Mouse (Mus musculus) stomach, postnatal 0 days (tissue): Measurements from ENCODE around the gene Fam192a. TPM values are rescaled to one million over a fixed set of nuclear protein-coding genes. Genes with fewer than 3 reads are reported as not detected.
A peak's percentile ranks its signal among the peaks of the same experiment; 100 is the strongest.

Experiments used
- ATAC-seq: fragments of 200-750 bp; cut with Nextera tagmentation; 2 replicates; pipeline ENCODE4 v1.8.0; 2017; ENCODE audit not compliant: low FRiP score, low TSS enrichment
- DNase-seq: peaks from one replicate; pipeline ENCODE4 v3.0.0-alpha.2; 2016; ENCODE audit warnings: low spot score
- H3K27ac ChIP-seq: fragments of 300-500 bp; sonication (generic); replicated peaks from 2 replicates; pipeline ENCODE4 v1.5.1; 2014; ENCODE audit warnings: mild to moderate bottlenecking, control low read depth
- H3K27me3 ChIP-seq: fragments of 300-500 bp; sonication (generic); 2 replicates; pipeline ENCODE4 v1.6.1; 2014; ENCODE audit warnings: low read length; ENCODE audit not compliant: control insufficient read depth, insufficient read depth
- H3K36me3 ChIP-seq: fragments of 300-500 bp; sonication (generic); 2 replicates; pipeline ENCODE4 v1.6.1; 2014; ENCODE audit warnings: low read length, mixed read lengths; ENCODE audit not compliant: control insufficient read depth, insufficient read depth
- H3K4me1 ChIP-seq: fragments of 300-500 bp; sonication (generic); replicated peaks from 2 replicates; pipeline ENCODE4 v1.6.1; 2014; ENCODE audit warnings: antibody characterized with exemption; ENCODE audit not compliant: control insufficient read depth, insufficient read depth
- H3K4me2 ChIP-seq: fragments of 300-500 bp; sonication (generic); replicated peaks from 2 replicates; pipeline ENCODE4 v1.6.1; 2014; ENCODE audit warnings: low read depth, mild to moderate bottlenecking, control low read depth, moderate library complexity
- H3K4me3 ChIP-seq: fragments of 300-500 bp; sonication (generic); 2 replicates; pipeline ENCODE4 v1.5.1; 2014; ENCODE audit warnings: low read depth, low read length, control low read depth
- H3K9ac ChIP-seq: fragments of 300-500 bp; sonication (generic); 2 replicates; pipeline ENCODE4 v1.6.1; 2014; ENCODE audit warnings: mild to moderate bottlenecking, low read length, control low read depth, mixed read lengths
- H3K9me3 ChIP-seq: fragments of 300-500 bp; sonication (generic); 2 replicates; pipeline ENCODE4 v1.6.1; 2016; ENCODE audit warnings: low read length; ENCODE audit not compliant: control insufficient read depth
- CTCF ChIP-seq: IDR thresholded peaks from 2 replicates; pipeline ENCODE4 v1.5.1; 2016; ENCODE audit warnings: antibody characterized with exemption, low read depth, mild to moderate bottlenecking, moderate library complexity
- EP300 ChIP-seq: optimal IDR thresholded peaks from 2 replicates; pipeline ENCODE3; 2016; ENCODE audit warnings: antibody characterized with exemption
- WGBS: fragments of 180-500 bp; shearing (Covaris S2); extraction: QIAGEN DNeasy Blood & Tissue Kit; methylation state at CpG from one replicate; pipeline ENCODE4 v1.1.7; 2014; 5-methylcytosine and 5-hydroxymethylcytosine counted together
- polyA plus RNA-seq: library from polyadenylated mRNA; unstranded; fragments of >200 nt; fragmentation: Nextera tagmentation; extraction: Ambion mirVana; gene quantifications from 2 replicates; pipeline ENCODE4 v1.2.1, GENCODE M21; 2015

The Fam192a gene
- polyA plus RNA-seq = 42.0 and 44.7 TPM in 2 replicates

DNA sequence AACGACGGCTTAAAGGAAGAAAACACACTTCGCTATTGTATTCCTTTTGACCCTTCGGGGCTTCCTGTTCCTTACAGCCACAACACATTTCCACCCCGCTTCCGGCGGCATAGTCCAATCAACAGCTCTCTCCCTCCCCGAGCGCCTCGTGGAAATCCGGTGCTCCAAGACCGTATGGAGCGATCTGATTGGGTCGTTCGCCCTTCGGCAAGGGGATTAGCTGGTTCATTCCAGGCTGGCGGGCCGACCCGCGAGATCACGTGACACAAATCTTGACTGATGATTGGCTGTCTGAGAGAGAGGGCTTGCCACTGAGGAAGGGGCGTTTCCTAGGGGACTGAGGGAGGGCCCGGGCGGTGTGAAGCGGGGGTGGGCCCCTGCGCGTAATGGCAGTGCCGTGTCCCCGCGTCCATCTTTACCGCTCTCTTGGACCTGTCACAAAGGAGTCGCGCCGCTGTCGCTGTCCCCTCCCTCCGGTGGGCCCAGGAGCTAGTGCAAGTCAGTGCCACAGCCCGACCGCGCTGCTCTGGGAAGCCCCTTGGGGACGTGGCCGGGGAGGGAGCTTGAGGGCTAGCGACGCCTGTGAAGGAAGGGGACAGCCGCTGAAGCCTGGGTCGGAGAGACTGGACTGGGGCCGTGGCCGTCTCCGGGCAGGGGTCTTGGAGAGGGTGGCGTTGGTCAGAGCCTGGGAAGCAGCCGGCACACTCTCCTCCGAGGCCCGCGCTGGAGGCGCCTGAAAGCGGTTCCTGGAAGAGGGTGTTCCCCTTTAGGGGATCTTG, at the start of gene Fam192a, which contains the start of gene Rspry1:
Fam192a (minus strand) TSS at position 391 of the 779 bp plus-strand sequence.
Rspry1 (plus strand) TSS at position 331 of the 779 bp plus-strand sequence.
- peak; percentile 100 for ATAC-seq

DNA sequence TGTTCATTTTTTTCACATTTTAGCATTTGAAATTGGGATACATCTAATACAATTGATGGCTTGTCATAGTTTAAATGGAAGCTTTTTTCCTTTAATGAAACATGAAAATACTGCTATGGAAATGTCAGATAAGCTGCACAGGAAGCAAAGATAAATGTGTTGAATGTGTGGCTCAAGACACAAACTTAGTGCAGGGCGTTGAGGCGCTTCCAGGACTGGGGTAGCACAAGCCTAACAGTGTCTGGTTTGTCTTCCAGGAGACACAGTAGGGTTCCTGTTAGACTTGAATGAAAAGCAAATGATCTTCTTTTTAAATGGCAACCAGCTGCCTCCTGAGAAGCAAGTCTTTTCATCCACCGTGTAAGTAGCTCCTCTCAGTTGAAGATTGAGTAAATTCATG, 47.7 kb upstream of the Fam192a start:
- DNase-seq (no peak), ATAC-seq (no peak)
- no peaks in the 10 kb centered on the region for H3K9me3 ChIP-seq
- no peak for TF ChIP-seq CTCF
- H3K27me3 ChIP-seq = no peaks in the 10 kb centered on the region
- no peak overlapping the region for H3K4me2 ChIP-seq
- WGBS = 80% methylated on average over 3 of the region's 3 CpGs
- H3K36me3 ChIP-seq = peaks cover 14% of the 10 kb centered on the region
- H3K27ac ChIP-seq = no peak overlapping the region
- no peak overlapping the region for H3K4me3 ChIP-seq
- no peaks in the 10 kb centered on the region for H3K4me1 ChIP-seq
- no peak overlapping the region for H3K9ac ChIP-seq

More for the DNA sequence above, at the start of gene Fam192a, which contains the start of gene Rspry1:
- Histone ChIP-seq H3K4me3 (peak within 1 kb of the TSS; percentile 100), H3K4me1 (no peaks in the 10 kb centered on the region), H3K9ac (peak within 1 kb of the TSS; percentile 97), H3K9me3 (no peaks in the 10 kb centered on the region), H3K27me3 (no peaks in the 10 kb centered on the region), H3K4me2 (peak within 1 kb of the TSS; percentile 95), H3K36me3 (no peaks in the 10 kb centered on the region), H3K27ac (peak within 1 kb of the TSS; percentile 98)
- DNase-seq = peak; percentile 99
- TF ChIP-seq EP300 = no peak
- TF ChIP-seq CTCF = peak; percentile 19; the same call in 1 of the 2 replicates
- under 1% methylated on average over 50 of the region's 55 CpGs for WGBS

DNA sequence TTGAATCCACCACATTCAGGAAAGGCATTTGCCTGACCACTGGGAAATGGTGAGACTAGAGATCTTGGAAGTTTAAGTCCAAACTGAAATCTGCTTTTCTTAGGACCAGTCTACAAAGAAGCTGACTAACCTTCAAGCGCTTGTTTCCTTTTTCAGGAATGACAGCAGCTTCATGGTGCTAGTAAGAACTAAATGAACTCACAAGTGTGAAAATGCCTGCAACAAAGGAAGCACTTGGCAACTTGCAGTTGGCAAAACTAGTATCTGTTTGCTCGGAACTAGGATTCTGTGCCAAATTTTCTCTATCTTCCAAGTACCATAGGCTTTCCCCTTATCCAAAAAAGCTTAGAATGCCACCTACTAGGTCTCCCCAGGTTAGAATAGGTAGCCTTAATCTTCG, 44.4 kb upstream of the Fam192a start:
- ATAC-seq (no peak), DNase-seq (no peak)
- Histone ChIP-seq H3K36me3 (peaks cover 19% of the 10 kb centered on the region), H3K9me3 (no peaks in the 10 kb centered on the region), H3K9ac (no peak overlapping the region), H3K4me2 (no peak overlapping the region), H3K4me1 (no peaks in the 10 kb centered on the region), H3K27ac (no peak overlapping the region), H3K4me3 (no peak overlapping the region), H3K27me3 (no peaks in the 10 kb centered on the region)
- WGBS = 94% methylated on average over 3 of the region's 3 CpGs
- TF ChIP-seq CTCF (no peak), EP300 (no peak)

DNA sequence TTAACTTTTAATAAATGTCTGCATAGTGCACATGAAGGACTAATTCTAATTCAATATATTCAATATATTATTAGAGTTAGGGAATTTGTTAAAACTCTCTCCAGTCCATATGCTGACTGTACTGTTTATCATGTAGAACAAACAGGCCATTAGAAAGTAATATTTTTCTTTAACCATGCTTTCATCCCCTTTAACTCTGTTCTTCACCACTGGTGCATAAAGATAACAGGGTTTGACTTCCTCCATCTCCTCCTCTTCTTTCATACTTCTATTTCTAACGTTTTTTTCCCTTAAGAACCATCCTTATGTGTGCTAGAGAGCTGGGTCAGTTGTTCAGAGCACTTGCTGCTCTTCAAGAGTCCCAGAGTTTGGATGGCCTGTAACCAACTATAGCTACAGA, 43.4 kb upstream of the Fam192a start:
- no peak overlapping the region for H3K4me3 ChIP-seq

DNA sequence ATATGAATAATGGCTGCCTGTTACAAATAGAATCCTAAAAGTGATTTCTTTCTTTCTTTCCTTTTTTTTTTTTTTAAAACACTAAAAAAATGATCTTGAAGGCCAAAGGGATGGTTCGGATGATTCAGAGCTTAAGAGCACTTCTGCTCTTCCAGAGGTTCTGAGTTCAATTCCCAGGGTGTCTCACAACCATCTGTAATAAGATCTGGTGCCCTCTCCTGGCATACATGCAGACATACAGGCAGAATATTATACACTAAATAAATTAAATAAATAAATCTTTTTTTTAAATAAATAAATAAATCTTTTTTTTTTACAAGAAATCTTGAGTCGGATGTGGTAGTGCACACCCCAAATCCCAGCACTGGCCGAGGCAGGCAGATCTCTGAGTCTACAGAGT, 40.1 kb upstream of the Fam192a start:
- TF ChIP-seq CTCF (peak; percentile 39), EP300 (no peak)
- H3K9me3 ChIP-seq = no peaks in the 10 kb centered on the region
- ATAC-seq (no peak), DNase-seq (no peak)
- no peak overlapping the region for H3K4me2 ChIP-seq
- H3K4me3 ChIP-seq = no peak overlapping the region
- H3K36me3 ChIP-seq = peaks cover 25% of the 10 kb centered on the region
- no peak overlapping the region for H3K27ac ChIP-seq
- WGBS = 86% methylated on average over 3 of the region's 3 CpGs
- no peaks in the 10 kb centered on the region for H3K4me1 ChIP-seq
- H3K9ac ChIP-seq = no peak overlapping the region
- H3K27me3 ChIP-seq = no peaks in the 10 kb centered on the region

More for the DNA sequence above, 43.4 kb upstream of the Fam192a start:
- no peak for TF ChIP-seq CTCF
- TF ChIP-seq EP300 = no peak
- Histone ChIP-seq H3K36me3 (peaks cover 23% of the 10 kb centered on the region), H3K27ac (no peak overlapping the region), H3K4me1 (no peaks in the 10 kb centered on the region), H3K9me3 (no peaks in the 10 kb centered on the region), H3K4me2 (no peak overlapping the region), H3K9ac (no peak overlapping the region), H3K27me3 (no peaks in the 10 kb centered on the region)
- no peak for DNase-seq
- 59% methylated on average over 1 of the region's 1 CpGs for WGBS
- no peak for ATAC-seq

DNA sequence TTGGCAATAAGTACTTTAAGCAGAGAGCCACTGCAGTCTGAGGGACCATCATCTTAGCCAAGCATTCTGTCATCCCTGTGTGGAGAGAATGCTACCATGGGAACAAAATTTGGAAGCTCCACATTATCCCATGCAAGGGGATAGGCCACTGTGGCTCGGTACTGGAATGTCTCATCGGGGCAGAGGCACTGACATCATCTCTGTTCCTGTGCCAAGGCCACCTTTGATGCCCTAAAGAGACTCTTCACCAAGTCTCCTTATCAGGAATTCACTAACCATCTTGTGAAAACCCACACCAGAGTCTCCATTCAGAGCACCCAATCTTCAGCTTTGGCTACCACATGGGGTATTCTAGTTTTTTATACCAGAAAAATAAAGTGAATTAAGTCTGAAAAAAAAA, 39.4 kb upstream of the Fam192a start:
- Histone ChIP-seq H3K36me3 (peaks cover 19% of the 10 kb centered on the region), H3K9me3 (no peaks in the 10 kb centered on the region), H3K4me3 (no peak overlapping the region), H3K27me3 (no peaks in the 10 kb centered on the region), H3K9ac (no peak overlapping the region), H3K4me2 (no peak overlapping the region), H3K4me1 (no peaks in the 10 kb centered on the region), H3K27ac (no peak overlapping the region)
- TF ChIP-seq CTCF (no peak), EP300 (no peak)
- ATAC-seq (no peak), DNase-seq (no peak)
- WGBS = 92% methylated on average over 2 of the region's 2 CpGs
